Mouse (Mus musculus): ENCODE measurements at regions not wholly inside any gene's neighbourhood (a gene's known extent, or its start where the extent isn't known, plus 50 kb on each side); places are given as distances from the start of the nearest gene placed in this dataset.

DNA sequence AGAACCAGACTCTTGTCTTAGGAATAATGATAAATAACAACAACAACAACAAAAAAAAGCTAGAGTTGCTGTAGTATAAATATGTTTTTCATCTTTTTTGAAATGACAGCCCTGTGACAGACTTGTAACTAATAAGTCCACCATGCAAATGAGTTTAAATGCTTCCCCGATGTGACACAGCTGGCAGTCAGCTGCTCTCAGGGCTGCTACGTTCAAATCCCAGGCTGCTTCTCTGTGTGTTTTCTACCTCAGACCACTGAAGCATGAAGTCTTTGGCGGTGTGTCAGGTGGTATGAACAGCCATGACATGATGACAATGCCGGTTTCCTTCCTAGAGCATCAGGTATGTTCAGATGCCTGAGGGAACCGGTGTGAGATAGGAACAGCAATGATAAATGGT, 104.4 kb upstream of the Supt20 start:
- ATAC-seq: no peak
- H3K27ac ChIP-seq (ENCODE audit: low read depth, low read length): no peak overlapping the region
- H3K9me3 ChIP-seq (ENCODE audit: control insufficient read depth, low read length): no peaks in the 10 kb centered on the region; the same call in 1 of the 2 replicates
- H3K4me3 ChIP-seq (ENCODE audit: low read length): no peak overlapping the region
- H3K27me3 ChIP-seq (replicated peaks; ENCODE audit: control insufficient read depth, insufficient read depth, low read length): no peaks in the 10 kb centered on the region
- no peak overlapping the region for H3K4me2 ChIP-seq (ENCODE audit: low read length)
- H3K4me1 ChIP-seq (ENCODE audit: control insufficient read depth, insufficient read depth, low read depth, low read length): no peaks in the 10 kb centered on the region
- no peaks in the 10 kb centered on the region for H3K36me3 ChIP-seq (ENCODE audit: control insufficient read depth, insufficient read depth, low read length)
- no peak overlapping the region for H3K9ac ChIP-seq (ENCODE audit: low read depth, low read length)
- 50% methylated on average over 5 of the region's 5 CpGs for WGBS

GRCm38 (mm10) chr3:54589976-54590375, 102.6 kb upstream of the Supt20 start:
- 85% methylated on average over 9 of the region's 9 CpGs for WGBS
- no peak for ATAC-seq

DNA sequence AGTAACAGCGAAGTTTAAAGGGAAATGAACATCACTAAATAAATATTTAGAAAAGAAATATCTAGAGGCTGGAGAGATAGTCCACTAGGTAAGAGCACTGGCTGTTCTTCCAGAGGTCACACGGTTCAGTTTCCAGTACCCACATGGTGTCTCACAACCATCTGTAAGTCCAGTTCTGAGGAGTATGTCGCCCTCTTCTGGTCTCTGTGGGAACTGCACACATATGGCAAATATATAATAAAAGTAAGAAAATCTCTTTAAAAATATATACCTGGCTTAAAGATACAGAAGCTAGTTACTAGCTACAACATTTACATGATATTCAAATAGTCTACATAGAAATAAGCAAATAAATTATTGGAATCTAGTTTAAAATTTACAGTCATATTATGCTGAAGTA, 101.4 kb upstream of the Supt20 start:
- Histone ChIP-seq H3K36me3 (ENCODE audit: control insufficient read depth, insufficient read depth, low read length) (no peaks in the 10 kb centered on the region), H3K9ac (ENCODE audit: low read depth, low read length) (no peak overlapping the region), H3K4me2 (ENCODE audit: low read length) (no peak overlapping the region), H3K4me1 (ENCODE audit: control insufficient read depth, insufficient read depth, low read depth, low read length) (no peaks in the 10 kb centered on the region), H3K4me3 (ENCODE audit: low read length) (no peak overlapping the region), H3K9me3 (ENCODE audit: control insufficient read depth, low read length) (no peaks in the 10 kb centered on the region; the same call in 1 of the 2 replicates), H3K27me3 (replicated peaks; ENCODE audit: control insufficient read depth, insufficient read depth, low read length) (no peaks in the 10 kb centered on the region), H3K27ac (ENCODE audit: low read depth, low read length) (no peak overlapping the region)
- no peak for ATAC-seq
- 67% methylated on average over 3 of the region's 3 CpGs for WGBS

More at GRCm38 (mm10) chr3:54589976-54590375, 102.6 kb upstream of the Supt20 start:
- H3K4me3 ChIP-seq (ENCODE audit: low read length): no peak overlapping the region
- H3K27ac ChIP-seq (ENCODE audit: low read depth, low read length): no peak overlapping the region
- H3K36me3 ChIP-seq (ENCODE audit: control insufficient read depth, insufficient read depth, low read length): no peaks in the 10 kb centered on the region
- no peaks in the 10 kb centered on the region for H3K4me1 ChIP-seq (ENCODE audit: control insufficient read depth, insufficient read depth, low read depth, low read length)
- H3K9ac ChIP-seq (ENCODE audit: low read depth, low read length): no peak overlapping the region
- H3K9me3 ChIP-seq (ENCODE audit: control insufficient read depth, low read length): no peaks in the 10 kb centered on the region; the same call in 1 of the 2 replicates
- H3K4me2 ChIP-seq (ENCODE audit: low read length): no peak overlapping the region
- H3K27me3 ChIP-seq (replicated peaks; ENCODE audit: control insufficient read depth, insufficient read depth, low read length): no peaks in the 10 kb centered on the region

DNA sequence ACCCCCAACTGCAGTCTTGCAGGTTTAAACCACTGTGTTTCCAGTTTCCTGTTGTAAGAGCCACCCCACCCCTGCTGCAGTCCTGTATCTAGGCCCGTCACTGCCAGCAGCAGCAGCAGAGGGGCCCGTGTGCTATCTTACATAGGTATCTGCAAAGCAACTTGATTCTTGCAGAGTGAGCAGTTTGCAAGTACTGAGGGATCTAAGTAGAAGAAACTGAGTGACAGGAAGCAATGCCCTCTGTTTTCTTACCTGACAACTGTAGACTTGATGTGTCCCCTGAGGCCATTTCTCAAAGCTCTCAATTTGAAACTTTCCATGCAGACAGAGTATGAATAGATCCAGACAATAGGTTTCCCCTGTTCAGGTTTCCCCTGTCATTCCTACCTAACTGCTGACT, 100.5 kb upstream of the Supt20 start:
- H3K4me2 ChIP-seq (ENCODE audit: low read length): no peak overlapping the region
- WGBS: 87% methylated on average over 2 of the region's 2 CpGs
- no peaks in the 10 kb centered on the region for H3K36me3 ChIP-seq (ENCODE audit: control insufficient read depth, insufficient read depth, low read length)
- H3K27me3 ChIP-seq (replicated peaks; ENCODE audit: control insufficient read depth, insufficient read depth, low read length): no peaks in the 10 kb centered on the region
- ATAC-seq: no peak
- no peaks in the 10 kb centered on the region for H3K4me1 ChIP-seq (ENCODE audit: control insufficient read depth, insufficient read depth, low read depth, low read length)
- H3K9ac ChIP-seq (ENCODE audit: low read depth, low read length): no peak overlapping the region
- no peaks in the 10 kb centered on the region; the same call in 1 of the 2 replicates for H3K9me3 ChIP-seq (ENCODE audit: control insufficient read depth, low read length)
- no peak overlapping the region for H3K4me3 ChIP-seq (ENCODE audit: low read length)
- H3K27ac ChIP-seq (ENCODE audit: low read depth, low read length): no peak overlapping the region

DNA sequence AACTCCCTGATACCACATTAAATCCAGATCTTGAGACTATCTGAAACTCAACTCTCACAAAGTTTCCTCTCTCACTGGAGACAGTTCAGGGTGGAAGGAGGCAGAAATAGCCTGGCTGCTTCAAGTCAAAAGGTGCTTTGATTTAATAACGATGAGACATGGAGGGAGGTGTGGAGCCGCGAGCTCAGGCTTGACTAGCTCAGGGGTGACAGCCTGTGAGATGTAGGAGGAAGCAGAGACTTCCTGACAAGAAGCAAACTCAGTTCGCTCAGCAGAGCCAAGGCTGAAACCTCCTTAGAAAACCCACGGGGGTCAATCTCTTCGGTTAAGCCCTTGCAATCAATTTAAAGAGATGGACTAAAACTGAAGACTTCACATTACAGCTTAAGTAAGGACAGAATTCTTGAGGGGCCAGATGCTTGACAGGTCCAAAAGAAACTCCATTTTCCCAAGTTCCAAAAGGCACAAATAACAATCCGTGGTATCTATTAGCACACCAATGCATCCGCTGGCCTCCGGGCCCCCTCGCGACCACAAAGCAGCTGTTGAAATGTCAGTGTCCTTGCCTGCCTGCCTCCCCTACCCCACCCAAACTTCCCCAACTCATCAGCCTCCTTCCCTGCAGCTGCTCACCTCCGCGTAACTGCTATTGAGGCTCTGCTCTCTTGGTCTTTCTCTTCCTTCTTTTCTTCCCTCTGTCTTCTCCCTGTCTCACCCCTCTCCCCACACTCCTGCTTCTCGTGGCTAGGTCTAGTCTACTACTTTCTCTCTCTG, 99.8 kb upstream of the Supt20 start:
- ATAC-seq: no peak
- H3K27ac ChIP-seq (ENCODE audit: low read depth, low read length): no peak overlapping the region
- no peaks in the 10 kb centered on the region; the same call in 1 of the 2 replicates for H3K9me3 ChIP-seq (ENCODE audit: control insufficient read depth, low read length)
- H3K9ac ChIP-seq (ENCODE audit: low read depth, low read length): no peak overlapping the region
- H3K27me3 ChIP-seq (replicated peaks; ENCODE audit: control insufficient read depth, insufficient read depth, low read length): no peaks in the 10 kb centered on the region
- no peaks in the 10 kb centered on the region for H3K36me3 ChIP-seq (ENCODE audit: control insufficient read depth, insufficient read depth, low read length)
- no peak overlapping the region for H3K4me3 ChIP-seq (ENCODE audit: low read length)
- H3K4me2 ChIP-seq (ENCODE audit: low read length): no peak overlapping the region
- no peaks in the 10 kb centered on the region for H3K4me1 ChIP-seq (ENCODE audit: control insufficient read depth, insufficient read depth, low read depth, low read length)
- WGBS: 73% methylated on average over 14 of the region's 14 CpGs

DNA sequence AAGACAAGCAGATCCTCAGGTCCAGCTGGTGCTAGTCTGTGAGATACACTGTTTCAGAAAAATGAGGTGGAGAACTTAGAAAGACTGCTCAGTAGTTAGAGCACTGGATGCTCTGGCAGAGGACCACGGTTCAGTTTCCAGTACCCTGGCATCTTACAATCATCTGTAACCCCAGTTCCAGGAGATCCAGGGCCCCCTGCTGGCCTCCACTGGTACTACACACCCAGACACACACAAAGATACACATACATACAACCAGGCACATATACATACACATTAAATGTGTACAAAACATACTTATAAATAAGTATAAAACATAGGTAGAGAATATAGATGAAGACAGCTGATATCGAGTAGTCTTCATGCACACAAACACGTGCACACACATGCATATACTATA, 97.4 kb upstream of the Supt20 start:
- 84% methylated on average over 3 of the region's 3 CpGs for WGBS
- ATAC-seq: no peak
- no peak overlapping the region for H3K9ac ChIP-seq (ENCODE audit: low read depth, low read length)

DNA sequence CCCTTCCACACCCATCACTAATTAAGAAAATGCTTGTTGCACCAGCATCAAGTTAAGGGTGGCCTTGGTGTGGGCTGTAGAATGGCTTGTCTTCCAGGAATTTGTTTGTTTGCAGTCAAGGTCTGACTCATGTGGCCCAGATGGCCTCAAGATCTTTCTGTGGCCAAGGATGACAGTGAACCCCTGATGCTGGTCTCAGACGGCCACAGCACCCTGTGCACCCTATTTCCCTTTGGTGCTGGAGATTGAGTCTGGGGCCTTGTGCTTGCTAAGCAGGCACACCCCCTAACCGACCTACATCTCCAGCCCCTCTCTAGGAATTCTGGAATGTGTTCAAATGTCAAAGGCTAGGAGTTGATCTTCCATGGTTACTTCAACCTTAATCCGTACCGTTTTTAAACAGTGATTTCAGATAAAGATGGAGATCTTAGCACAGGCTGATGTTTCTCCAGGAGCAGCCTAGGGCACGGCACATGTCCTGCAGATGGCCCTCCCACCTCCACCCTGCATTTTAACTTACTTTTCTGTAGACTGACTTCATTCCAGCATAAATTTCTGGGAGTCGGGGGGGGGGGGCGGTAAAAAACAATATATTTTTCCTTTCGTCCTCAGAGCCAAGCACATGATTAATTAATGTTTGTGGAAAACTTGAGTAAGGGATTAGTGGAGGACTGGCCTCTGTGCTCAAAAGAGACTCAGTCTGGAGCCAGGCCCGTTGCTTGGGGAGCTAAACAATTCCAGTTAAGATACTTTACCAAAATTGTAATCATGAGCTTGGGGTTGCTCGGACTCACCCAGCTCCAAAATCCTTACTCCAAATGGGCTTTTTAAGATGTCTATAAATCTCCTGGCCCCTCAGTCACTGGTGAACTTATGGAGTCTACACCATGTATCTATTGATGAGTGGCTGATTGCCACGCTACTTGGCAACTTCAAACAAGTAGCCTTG, 95.0 kb upstream of the Supt20 start:
- 69% methylated on average over 11 of the region's 11 CpGs for WGBS
- no peaks in the 10 kb centered on the region for H3K27me3 ChIP-seq (replicated peaks; ENCODE audit: control insufficient read depth, insufficient read depth, low read length)
- no peak overlapping the region for H3K9ac ChIP-seq (ENCODE audit: low read depth, low read length)
- H3K4me2 ChIP-seq (ENCODE audit: low read length): no peak overlapping the region
- no peak for ATAC-seq
- no peaks in the 10 kb centered on the region; the same call in 1 of the 2 replicates for H3K4me1 ChIP-seq (ENCODE audit: control insufficient read depth, insufficient read depth, low read depth, low read length)
- H3K36me3 ChIP-seq (ENCODE audit: control insufficient read depth, insufficient read depth, low read length): no peaks in the 10 kb centered on the region
- H3K27ac ChIP-seq (ENCODE audit: low read depth, low read length): no peak overlapping the region
- no peaks in the 10 kb centered on the region for H3K9me3 ChIP-seq (ENCODE audit: control insufficient read depth, low read length)
- H3K4me3 ChIP-seq (ENCODE audit: low read length): no peak overlapping the region

More for the DNA sequence above, 97.4 kb upstream of the Supt20 start:
- Histone ChIP-seq H3K27me3 (replicated peaks; ENCODE audit: control insufficient read depth, insufficient read depth, low read length) (no peaks in the 10 kb centered on the region), H3K4me1 (ENCODE audit: control insufficient read depth, insufficient read depth, low read depth, low read length) (no peaks in the 10 kb centered on the region; the same call in 1 of the 2 replicates), H3K4me2 (ENCODE audit: low read length) (no peak overlapping the region), H3K4me3 (ENCODE audit: low read length) (no peak overlapping the region), H3K36me3 (ENCODE audit: control insufficient read depth, insufficient read depth, low read length) (no peaks in the 10 kb centered on the region), H3K9me3 (ENCODE audit: control insufficient read depth, low read length) (no peaks in the 10 kb centered on the region; the same call in 1 of the 2 replicates), H3K27ac (ENCODE audit: low read depth, low read length) (no peak overlapping the region)

DNA sequence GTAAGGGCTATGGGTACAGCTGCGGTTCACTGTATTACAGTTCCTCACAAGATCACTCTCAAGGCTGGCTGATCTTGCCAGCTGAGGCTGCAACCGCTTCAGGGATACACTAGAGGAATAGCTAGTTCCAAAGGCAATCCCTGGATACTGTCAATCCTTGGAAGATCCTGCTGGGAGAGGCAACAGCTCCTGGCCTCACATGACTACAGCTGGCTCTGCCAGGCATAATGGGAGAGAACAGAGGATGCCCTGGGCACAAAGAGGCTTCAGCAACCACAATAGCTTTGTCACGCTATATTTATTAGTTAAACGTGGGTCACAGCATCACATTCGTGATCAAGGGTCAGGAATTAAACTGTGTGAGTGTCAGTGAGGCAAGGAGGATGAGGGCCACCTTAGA, 94.3 kb upstream of the Supt20 start:
- ATAC-seq: no peak
- Histone ChIP-seq H3K9ac (ENCODE audit: low read depth, low read length) (no peak overlapping the region), H3K4me1 (ENCODE audit: control insufficient read depth, insufficient read depth, low read depth, low read length) (no peaks in the 10 kb centered on the region; the same call in 1 of the 2 replicates), H3K27me3 (replicated peaks; ENCODE audit: control insufficient read depth, insufficient read depth, low read length) (no peaks in the 10 kb centered on the region), H3K27ac (ENCODE audit: low read depth, low read length) (no peak overlapping the region), H3K9me3 (ENCODE audit: control insufficient read depth, low read length) (no peaks in the 10 kb centered on the region), H3K4me2 (ENCODE audit: low read length) (no peak overlapping the region), H3K4me3 (ENCODE audit: low read length) (no peak overlapping the region), H3K36me3 (ENCODE audit: control insufficient read depth, insufficient read depth, low read length) (no peaks in the 10 kb centered on the region)
- WGBS: 29% methylated on average over 5 of the region's 5 CpGs

Data from hindbrain, embryonic 16.5 days (tissue).